Mouse (Mus musculus) stomach, postnatal 0 days (tissue): Measurements from ENCODE around the gene Pigw.

Source experiments
- CTCF ChIP-seq: IDR thresholded peaks from 2 replicates; pipeline ENCODE4 v1.5.1; 2016; ENCODE audit warnings: antibody characterized with exemption, low read depth, mild to moderate bottlenecking, moderate library complexity
- EP300 ChIP-seq: optimal IDR thresholded peaks from 2 replicates; pipeline ENCODE3; 2016; ENCODE audit warnings: antibody characterized with exemption

- TF ChIP-seq CTCF, result no peak; the same call in 1 of the 2 replicates
- TF ChIP-seq EP300, result no peak
Observed at GRCm38 (mm10) chr11:84879772-84880464, at the start of gene Pigw, which contains the start of gene Myo19.
